Mouse (Mus musculus) layer of hippocampus, postnatal 14 days (tissue): ENCODE data around the gene Eml4. TPM values are rescaled to one million over a fixed set of nuclear protein-coding genes. Genes with fewer than 3 reads are reported as not detected.

ENCODE experiments used
- DNase-seq, 2 experiments: peaks; one replicate each; pipeline ENCODE4 v3.0.0; 2021 to 2022; ENCODE audit warnings: low spot score in 2 of 2, mixed read lengths in 1 of 2
- total RNA-seq, 2 experiments: library from RNA; stranded (reverse); gene quantifications; 2 replicates each; pipeline ENCODE4 v1.2.3; 2021

The Eml4 gene
- total RNA-seq, 2 experiments from 2014 or later = 28.7 to 29.4 TPM

DNA sequence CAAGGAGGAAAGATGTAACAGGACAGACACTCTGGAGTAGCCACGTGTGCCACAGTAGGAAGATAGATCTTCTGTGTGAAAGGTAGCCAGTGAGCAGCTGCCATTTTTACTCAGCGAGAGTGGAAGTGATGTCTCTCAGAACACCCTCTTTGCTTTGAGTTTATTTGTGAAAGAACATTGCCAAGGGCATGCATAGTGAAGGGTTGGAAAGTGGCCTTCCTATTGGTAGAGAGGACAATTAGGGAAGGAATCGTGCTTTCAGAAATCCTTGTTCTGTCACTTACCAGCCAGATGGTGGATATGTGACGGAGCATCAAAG, 27.7 kb downstream of the Eml4 start:
- DNase-seq = no peak

DNA sequence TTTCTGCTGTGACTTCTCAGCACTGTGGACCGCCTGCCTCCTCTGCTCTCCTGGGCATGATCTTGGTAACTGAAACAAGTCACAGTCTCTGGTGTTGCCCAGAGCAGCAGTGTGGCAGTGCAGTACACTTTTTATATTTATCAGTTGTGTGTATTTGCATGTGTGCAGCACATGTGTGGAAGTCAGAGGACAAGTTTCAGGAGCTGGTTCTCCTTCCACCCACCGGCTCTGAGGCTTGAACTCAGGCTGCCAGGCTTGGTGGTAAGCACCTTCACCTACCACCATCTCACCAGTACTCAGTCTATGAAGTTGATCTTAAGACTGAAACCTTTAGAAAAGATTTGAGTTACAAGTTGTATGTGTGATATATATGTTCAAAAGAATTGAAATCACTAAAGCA, 28.6 kb downstream of the Eml4 start:
- DNase-seq = no peak

DNA sequence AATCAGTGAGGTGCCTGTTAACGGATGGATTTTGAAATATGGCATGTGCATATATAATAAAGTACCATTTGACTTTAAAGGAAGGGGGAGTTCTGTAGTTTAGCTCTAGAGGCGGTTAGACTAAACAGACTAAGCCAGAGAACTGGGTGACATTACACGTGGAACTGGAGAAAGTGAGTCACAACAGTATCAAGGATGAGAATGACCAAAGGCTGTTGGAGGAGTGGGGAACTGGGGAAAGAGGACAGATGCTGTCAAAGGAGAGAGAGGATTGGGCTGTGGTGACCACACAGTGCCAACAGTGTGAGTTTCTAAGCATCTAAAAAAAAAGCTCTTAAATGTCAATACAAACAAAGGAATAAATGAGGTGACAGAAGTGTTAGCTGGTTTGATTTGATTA, 29.1 kb downstream of the Eml4 start:
- no peak for DNase-seq

DNA sequence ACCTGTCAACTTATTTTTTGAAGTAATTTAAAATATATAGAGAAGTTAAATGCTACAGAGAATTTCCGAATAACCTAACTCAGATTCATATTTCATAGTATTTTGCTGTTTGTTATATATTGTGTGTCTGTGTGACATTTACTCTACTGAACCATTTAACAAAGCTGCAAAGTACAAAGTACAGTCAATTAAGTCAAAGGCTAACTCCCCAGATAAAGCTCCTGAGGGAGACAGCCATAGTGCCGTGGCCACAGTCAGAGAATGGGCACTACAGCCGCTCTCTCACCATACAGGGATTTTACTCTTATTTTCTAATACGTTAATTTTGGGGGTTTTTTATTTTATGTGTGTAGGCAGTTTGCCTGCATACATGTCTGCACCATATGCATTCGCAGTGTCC, 32.0 kb downstream of the Eml4 start:
- no peak for DNase-seq

DNA sequence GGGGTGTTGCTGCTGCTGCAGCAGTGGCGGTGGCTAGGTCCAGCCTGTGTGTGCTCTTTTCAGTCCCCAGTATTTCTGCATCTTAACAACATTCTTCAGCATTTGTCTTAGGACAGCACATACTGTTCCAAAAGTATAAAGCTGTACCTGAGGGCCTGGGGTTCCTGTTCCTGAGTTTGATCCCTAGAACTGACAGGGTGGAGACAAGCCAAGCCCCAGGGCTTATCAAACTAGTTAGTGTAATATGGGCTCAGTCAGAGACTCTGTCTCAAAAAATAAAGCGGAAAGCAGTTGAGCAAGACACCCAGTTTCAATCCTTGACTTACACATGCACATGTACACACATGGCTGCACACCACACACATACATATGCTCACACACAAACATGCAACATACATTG, 34.2 kb downstream of the Eml4 start:
- DNase-seq = no peak

DNA sequence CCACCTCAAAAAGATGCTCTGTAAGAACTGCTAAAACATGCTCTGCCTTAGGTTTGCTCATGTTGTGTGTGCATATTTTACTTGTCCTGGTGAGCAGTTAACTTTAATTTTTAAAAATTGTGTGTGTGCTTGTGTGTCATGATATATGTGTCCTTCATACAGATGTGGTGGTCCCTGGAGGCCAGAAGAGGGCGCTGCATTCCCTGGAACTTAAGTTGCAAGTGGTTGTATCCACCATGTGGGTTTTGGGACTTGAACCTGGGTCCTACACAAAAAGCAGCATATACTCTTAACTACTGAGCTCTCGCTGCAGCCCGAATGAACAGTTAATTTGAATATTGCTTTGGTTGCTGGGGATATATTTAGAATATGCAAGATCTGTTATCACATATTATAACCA, 36.4 kb downstream of the Eml4 start:
- DNase-seq = no peak

DNA sequence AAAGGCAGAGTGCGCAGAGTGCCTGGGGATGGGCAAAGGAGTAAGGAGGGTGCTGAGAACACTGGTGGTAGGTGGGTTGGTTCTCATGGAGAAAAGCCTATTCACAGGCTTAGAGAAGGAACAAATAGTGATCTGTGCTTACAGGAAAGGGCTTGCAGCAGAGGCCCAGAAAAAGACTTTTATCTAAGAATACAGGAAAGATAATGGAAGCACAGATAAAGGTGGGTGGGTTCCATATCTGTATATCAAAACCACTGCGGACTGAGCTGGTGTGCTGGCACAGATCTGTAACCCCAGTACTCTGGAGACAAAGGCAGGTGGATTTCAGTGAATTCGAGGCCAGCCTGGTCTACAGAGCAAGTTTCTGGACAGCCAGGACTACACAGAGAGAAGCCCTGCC, 43.3 kb downstream of the Eml4 start:
- DNase-seq = no peak

DNA sequence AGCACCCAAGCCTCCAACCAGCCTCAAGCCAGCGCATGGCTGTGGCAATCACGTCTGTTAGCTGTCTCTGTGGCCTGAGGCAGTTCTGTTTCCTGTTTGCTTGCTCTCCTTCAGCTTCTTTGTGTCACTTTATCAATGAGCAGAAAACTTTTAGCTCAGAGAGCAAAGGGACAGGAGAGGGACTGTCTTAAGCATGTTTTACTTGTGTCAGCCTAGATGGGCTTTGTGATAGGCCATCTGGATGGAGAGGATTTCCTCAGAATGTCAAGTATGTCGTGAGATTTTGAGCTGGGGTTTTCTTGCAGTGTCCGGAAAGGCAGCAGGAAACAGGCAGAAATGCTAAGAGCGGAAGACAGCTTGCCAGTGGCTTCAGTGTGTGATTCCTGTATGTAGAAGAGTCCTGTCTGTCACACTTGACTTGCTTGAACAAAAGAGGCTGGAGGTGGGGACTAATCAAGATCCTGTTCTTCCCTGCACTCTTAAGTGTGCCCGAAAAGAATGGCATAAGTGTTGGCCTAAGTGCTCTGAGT, 46.9 kb downstream of the Eml4 start:
- DNase-seq = no peak

DNA sequence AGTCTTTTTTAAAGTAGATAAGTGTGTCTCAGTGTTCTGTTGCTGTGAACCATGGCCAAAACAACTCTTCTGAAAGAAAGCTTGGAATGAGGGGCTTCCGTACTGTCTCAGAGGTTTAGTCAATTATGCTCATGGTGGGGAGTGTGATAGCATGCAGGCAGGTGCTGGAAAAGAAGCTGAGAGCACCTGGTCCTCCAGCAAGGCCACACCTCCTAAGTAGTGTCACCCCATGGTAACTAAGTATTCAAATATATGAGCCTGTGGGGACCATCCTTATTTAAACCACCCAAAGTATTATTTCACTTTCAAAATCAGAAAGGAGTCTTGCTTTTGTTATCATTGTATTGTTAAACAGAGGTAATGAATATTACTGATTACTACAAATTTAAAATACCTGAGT, 48.0 kb downstream of the Eml4 start:
- DNase-seq = no peak

DNA sequence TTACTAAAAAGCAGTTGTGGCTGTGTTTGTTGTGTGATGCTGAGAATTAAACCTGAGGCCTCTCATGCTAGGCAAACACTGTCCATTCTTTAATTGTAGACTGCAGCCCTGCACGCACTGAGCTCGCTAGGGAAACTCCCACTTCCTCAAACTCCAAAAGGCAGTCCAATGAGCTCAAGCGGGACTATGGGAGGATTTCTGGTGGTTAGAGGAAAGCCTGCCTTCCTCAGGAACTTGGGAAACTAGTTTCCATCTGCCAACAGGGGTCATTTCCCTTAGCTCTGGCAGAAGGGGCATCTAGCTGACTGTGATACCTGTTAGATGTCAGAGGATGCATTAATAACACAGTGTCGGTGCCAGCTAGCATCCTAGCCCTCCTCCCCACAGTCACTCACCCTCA, 79.9 kb downstream of the Eml4 start:
- no peak for DNase-seq

DNA sequence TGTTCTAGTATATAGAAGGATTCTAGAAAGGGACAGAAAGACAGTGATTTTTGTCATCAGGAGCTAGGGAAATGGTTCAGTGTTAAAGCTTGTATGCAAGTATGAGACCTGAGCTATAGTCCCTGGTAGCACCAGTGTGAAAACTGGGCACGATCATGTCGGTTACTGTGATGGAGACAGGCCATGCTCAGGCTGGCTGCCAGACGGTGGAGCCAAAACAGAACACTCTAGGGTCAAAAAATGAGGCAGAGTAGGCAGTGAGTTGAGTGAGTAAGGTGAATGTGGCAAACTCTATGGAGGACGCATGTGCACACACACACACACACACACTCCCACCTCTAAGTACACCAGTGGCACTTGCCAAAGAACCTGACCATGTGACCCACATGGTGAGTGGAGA, 92.7 kb downstream of the Eml4 start:
- no peak for DNase-seq

DNA sequence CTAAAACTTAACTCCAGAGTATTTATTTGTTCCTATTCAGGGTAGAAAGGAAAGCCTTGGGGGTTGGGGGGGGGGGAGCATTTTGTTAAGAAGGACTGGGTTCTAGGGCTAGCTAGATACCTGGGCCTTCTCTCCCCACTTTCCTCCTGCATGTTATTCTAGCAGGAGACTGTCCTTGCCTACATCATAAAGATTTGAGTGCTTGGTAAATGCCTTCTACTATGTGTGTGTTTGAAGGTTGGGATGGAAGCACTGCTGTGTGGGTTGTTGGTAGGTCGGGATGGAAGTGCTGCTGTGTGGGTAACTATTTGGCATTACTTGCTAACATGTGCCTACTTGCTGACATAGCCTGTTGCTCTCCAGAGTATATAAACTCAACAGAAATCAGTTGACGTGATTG, 98.9 kb downstream of the Eml4 start:
- DNase-seq = no peak

DNA sequence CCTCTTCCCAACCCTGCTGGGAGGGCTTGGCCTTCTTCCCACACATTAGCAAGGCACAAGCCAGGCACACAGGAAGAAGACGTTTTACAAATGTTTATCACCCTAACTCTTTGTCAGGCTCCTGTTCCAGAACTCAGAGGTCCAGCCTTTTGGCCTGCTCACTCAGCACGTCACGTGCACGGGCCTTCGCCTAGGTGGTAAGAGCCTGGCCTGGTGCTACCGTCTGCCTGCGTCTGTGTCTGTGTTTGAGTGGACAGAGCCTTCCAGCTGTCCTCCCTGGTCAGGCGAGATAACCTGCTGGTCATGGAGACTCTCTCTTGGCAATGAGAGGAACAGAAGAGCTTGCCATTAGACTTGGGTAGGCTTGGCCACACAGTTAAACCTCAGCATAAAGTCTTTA, 100.6 kb downstream of the Eml4 start:
- DNase-seq = no peak

DNA sequence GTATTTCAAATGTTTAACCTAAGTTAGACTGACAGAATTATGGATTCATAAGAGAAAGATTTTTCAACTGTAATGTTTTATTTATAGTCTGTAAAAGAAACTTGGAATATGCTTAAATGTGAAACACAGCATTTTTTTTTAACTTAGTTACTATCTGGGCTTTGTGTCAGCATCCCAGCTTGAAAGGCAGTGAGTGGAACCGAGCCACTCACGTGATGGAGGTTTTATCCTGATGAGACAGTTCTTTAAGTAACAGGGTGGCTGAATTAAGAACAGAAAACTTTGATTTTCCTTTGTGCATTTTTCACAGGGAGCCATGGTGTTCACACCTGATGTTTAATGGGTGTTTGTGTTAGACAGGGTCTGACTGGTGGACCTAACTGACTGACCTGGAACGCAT, 101.1 kb downstream of the Eml4 start:
- DNase-seq = no peak

DNA sequence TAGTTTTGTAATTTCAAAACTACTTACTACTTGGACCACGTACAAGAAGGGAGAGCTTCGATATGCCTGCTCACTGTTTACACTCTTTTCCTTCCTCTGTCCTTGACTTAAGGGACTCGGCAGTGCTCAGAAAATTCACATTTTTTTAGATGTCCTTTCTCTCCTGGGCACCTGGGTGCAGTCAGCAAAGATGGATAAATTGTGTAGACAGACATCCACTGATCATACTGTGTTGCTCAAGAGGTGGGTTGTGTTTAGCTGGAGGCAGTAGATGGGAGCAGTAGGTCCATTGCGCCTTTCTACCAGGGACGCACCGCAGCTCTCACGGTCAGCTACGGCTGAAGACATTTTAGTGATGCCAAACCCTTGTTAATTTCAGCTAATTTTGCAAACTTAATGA, 101.7 kb downstream of the Eml4 start:
- DNase-seq = no peak

DNA sequence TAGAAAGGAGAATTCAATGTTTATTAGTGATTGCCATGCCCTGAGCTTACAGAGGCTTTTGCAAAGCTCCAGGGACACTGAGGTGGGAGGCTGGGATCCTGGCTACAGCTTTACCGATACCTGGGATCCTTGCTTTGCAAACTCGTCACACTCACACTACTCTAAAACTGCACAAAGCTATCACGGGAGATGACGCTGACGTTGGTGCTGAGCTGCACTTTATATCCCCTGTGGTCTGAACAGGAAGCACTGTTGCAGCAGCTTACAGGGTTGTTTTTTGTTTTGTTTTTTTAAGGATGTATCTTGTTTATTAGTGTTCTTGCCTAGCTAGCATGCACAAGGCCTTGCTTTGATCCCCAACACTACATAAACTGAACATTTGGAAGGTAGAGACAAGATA, 102.9 kb downstream of the Eml4 start:
- no peak for DNase-seq

DNA sequence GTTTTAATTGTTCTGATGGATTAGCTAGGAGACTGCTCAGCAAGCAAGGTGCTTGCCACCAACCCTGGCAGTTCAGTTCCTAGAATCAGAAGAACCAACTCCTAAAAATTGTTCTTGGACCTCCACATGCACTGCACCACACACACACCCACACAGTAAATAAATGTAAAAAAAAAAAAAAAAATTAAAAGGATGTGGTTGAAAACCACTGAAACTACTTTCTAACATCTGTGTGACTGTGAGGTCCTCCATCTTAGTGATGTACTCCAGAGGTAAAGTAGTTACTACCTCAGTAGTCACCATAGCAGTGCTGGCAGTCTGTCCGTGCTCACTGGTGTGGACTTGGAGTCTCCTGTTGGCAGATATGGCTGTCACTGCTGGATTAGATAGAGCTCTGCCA, 106.5 kb downstream of the Eml4 start:
- DNase-seq = no peak

DNA sequence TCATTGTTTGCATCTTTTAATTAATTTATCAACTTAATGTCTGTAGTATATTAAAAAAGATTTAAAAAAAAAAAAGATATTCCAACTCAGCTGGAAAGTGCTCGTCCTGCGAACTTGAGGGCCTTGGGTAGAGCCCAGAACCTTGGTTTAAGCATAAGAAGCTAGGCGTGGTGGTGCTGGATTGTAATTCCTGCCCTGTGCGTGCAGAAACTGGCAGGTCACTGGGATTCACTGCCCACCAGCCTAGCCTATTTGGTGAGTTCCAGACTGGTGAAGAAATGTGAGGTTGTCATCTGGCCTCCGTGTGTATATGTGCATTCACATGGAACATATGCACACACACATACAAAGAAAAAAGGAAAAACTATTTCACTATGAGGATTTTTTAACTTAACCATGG, 115.2 kb downstream of the Eml4 start:
- DNase-seq = no peak

DNA sequence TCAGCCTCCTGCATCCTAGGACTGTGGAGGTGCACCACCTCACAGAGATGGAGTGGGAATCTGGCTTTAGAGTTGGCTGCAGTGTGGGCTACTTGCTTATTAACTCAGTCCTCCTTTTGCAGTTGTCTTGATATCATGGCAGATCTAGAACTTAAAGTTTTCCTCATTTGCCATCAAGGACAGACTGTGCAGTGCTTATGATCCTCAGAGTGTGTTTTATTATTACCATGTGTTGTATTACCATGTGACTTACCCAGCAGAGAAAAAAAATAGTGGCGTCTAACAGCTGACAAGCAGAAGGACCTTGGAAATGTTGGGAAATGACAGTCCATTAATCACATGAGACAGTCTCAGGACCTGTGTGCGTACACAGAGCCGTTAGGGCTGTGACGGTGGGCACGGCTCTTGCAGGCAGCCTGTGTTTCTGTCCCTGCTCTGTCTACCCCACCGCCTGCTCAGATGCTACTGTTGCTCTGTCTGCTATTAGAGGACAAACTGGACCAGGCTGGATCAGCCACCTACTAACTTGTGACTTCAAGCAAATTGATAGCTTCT, 116.0 kb downstream of the Eml4 start:
- DNase-seq = no peak

DNA sequence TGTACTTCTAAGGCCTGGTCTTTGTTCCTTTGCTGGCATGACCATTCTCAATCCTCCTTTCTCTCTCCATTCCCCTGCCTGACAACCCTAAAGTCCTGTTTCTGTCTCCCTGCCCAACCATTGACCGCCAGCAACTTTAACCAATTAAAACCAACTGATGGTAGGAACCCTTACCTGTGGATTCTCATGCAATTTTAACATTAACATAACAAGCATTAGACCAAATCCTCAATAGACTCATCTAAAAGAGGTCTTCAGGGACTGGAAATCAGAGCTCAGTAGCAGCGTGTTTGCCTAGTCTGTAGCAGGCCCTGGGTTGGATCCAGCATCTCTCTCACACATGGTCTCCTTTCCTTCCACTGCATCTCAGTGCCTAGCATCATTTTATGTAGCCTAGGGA, 118.9 kb downstream of the Eml4 start:
- DNase-seq = no peak

DNA sequence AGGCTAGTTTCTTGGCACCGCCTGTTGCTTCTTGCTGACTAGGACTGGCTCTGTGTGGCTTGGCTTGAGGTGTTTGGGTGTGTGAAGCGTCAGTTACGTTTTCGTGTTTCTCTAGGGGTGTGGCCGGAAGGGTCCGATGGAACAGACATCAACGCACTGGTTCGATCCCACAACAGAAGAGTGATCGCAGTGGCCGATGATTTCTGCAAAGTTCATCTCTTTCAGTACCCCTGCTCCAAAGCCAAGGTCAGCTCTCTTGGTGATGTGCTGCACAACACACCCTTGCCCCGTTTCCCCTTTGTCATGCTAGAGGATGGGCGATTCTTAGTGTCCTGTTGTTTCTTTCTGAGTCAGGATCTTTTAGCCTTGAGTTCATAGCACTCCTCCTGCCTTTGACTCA, 126.4 kb downstream of the Eml4 start:
- DNase-seq = no peak

DNA sequence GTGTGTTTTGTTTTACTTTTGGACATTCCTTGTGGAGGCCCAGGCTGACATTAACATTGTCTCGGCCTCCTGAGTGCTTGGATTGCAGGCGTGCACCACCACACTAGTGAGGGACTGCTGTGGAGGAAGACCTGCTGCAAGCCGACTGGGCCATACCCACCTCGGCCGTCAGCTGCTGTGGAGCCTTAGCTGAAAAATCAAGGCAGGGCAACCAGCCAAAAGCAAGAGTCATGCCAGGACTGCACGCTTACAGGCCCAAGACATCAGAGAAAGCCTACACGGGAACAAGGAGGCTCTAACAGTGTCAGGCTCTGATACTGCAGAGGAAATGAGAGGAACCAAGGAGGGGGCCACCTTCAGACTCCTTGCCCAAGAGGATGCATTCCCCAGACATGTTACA, 130.8 kb downstream of the Eml4 start:
- peak in 1 of 2 experiments; percentile 10 for DNase-seq

DNA sequence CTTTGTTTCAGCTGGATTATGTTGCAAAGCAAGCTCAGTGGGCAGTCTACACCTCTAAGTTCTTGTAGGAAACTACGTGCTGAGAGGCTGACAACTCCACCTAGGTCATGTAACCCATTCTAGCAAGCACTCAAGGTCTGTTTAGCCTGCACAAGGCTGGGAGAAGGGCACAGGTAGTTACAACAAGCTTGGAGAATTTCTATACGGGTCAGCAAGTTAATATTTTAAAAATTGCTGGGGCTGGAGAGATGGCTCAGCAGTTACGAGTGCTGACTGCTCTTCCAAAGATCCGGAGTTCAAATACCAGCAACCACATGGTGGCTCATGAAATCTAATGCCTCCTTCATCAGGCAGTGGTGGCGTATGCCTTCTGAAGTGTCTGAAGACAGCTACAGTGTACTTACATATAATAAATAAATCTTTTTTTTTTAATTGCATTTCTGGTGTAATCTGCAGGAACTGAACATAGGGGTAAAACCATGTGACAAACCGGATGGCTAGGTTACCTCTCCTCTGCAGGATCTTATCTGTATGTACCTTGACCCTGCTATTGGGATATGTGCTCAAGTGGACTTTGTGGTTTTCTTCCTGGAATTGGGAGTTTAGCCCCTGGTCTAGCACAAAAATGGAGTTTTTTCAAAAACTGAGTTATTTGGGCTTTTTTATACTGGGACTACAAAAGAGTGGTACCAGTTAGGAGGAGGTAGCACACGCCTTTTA, 132.2 kb downstream of the Eml4 start:
- no peak for DNase-seq
